Mouse (Mus musculus): ENCODE measurements around the gene Dscam. TPM values are rescaled to one million over a fixed set of nuclear protein-coding genes. Genes with fewer than 3 reads are reported as not detected.

Dscam gene
- polyA plus RNA-seq, 1 experiment from 2014 or later = 0.01 TPM

DNA sequence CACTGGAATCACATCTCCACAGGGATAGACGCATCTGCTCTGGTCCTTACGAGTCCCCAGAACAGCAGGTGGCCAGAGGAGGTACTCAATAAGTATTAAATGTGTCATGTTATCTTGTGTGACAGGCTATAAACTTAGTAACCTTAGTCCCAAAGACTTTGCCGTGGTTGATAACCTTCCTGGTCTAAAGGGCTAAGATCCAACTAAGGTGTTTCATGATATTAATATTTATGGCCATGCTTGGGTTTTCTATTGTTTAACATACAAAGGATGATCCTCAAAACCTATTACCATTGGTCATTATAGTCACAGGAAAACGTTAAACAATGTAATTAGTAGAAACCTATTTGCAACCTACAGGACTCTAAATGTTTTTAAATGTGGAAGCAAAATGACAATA is 545.1 kb downstream of the Dscam start:
- no peaks in the 10 kb centered on the region for H3K79me2 ChIP-seq (ENCODE audit: inconsistent target)
- H3K4me3 ChIP-seq (ENCODE audit: inconsistent target) = no peak overlapping the region
- H3K27ac ChIP-seq = no peak overlapping the region
- H3K36me3 ChIP-seq (ENCODE audit: inconsistent target) = no peaks in the 10 kb centered on the region
- 86% methylated on average over 4 of the region's 4 CpGs for WGBS (ENCODE audit: missing documents)

DNA sequence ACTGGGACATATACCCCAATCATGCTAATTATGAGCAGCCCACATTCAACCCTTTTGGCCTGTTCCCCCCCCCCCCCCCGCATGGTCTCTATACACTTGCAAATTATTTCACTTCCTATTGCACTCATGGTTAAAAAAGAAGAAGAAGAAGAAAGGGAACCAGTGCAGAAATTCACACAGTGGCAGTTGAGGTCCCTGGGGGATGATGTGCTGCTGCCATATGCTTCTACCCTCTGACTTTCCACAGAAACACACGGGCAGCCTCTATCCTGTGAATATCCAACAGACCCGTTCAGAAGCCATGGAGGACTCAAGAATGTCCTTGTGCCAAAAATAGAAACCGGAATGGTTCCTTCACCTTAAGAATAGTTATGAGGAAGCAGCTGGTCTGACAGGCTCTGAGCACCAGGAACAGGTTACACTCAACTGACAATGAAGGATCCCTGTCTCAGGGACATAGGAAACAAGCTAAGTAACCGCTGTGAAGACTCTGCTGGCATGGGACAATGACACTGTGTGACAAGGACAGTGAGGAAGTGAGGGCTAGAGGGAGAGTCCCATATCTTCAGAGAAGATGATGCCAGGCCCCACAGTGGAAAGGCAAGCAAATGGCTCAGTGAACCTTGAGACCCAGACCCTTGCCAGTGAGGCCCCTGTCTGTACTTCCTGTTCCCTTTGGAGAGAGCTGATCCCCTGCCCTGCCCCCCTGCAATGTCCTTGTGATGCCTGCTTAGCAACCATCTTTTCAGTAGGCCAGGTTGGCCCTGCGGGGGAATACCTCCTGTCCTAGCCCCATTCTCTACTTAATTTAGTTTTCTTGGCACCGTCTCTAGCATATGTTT is 545.8 kb downstream of the Dscam start:
- H3K36me3 ChIP-seq (ENCODE audit: inconsistent target) = no peaks in the 10 kb centered on the region
- H3K79me2 ChIP-seq (ENCODE audit: inconsistent target) = no peaks in the 10 kb centered on the region
- H3K4me3 ChIP-seq (ENCODE audit: inconsistent target) = no peak overlapping the region
- no peak overlapping the region for H3K27ac ChIP-seq
- WGBS (ENCODE audit: missing documents) = 31% methylated on average over 7 of the region's 7 CpGs

DNA sequence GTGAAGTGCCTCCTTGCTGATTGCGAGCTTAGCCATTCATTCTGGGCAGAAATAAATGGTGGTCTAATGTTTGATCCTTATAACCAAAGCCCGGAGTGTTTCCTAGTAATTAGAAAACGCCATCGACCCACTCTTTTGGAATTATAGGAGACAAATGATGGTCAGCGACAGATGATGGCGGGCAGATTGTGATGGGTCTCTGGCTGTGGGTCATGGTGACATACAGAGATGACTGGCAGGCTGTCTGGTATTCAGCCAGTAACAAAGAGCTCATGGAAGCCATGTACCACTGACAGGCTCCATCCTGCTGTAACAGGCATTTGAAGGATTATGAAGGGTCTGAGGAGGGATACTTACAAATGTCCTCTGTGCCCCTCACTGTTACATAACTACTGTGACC is 549.7 kb downstream of the Dscam start:
- Histone ChIP-seq H3K36me3 (ENCODE audit: inconsistent target) (no peaks in the 10 kb centered on the region), H3K79me2 (ENCODE audit: inconsistent target) (no peaks in the 10 kb centered on the region), H3K4me3 (ENCODE audit: inconsistent target) (no peak overlapping the region), H3K27ac (no peak overlapping the region)
- WGBS (ENCODE audit: missing documents) = 92% methylated on average over 6 of the region's 6 CpGs

DNA sequence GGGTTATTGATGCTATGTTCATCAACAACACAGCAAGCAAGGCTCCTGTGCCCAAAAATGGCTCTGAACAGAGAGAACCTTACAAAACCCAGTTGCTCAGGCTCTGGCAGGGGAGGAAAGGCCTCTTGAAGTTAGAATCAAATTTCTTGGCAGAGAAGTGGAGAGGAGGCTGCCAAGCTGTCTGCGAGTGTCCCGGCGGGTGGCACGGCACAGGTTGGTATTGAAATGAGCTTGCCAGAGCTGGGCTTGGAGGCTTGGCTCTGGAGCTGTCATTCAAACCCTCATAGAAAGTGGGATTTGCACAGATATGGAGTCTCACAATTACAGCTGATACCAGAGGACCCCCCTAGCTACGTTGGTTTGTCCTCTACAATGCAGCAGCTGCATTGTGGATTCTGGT is 550.1 kb downstream of the Dscam start:
- H3K27ac ChIP-seq = no peak overlapping the region
- no peaks in the 10 kb centered on the region for H3K36me3 ChIP-seq (ENCODE audit: inconsistent target)
- H3K79me2 ChIP-seq (ENCODE audit: inconsistent target) = no peaks in the 10 kb centered on the region
- 91% methylated on average over 5 of the region's 5 CpGs for WGBS (ENCODE audit: missing documents)
- H3K4me3 ChIP-seq (ENCODE audit: inconsistent target) = no peak overlapping the region

DNA sequence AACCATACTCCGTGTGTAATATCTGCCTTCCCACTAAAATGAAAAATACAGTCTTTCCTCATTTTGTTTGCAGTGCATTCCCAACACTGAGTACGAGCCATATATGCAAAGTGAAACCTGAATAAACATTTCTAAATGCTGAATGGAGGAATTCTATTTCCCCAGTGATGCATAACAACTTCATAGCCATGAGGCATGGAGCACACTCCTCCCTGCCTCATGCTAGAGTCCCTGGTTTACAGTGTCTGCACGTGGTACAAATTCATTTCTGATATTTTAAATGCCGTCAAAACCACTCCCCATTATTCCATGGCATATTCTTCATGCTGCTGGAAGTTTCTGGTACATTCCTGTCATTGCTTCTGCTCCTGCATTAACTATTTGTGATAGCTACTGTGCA is 552.8 kb downstream of the Dscam start:
- Histone ChIP-seq H3K4me3 (ENCODE audit: inconsistent target) (no peak overlapping the region), H3K79me2 (ENCODE audit: inconsistent target) (no peaks in the 10 kb centered on the region), H3K27ac (no peak overlapping the region), H3K36me3 (ENCODE audit: inconsistent target) (no peaks in the 10 kb centered on the region)
- 89% methylated on average over 4 of the region's 4 CpGs for WGBS (ENCODE audit: missing documents)

DNA sequence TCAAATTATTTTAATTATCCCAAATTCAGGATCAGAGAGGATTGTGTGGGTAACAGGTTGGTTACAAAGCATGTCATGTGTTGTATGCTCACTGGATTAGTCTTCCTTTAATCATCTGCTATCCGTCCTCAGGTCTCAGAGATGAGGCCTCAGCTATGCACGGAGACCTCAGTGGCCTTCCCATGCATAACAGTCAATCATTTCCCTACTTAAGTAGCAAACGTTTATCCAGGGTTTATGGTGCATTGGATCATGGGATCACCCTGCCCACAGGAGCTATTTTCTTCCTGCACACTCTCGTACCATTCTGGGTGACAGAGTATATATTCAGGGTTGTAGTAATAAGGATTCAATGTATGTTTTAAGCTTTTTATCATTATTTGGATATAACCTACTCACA is 557.3 kb downstream of the Dscam start:
- H3K27ac ChIP-seq = no peak overlapping the region
- no peak overlapping the region for H3K4me3 ChIP-seq (ENCODE audit: inconsistent target)
- 85% methylated on average over 4 of the region's 4 CpGs for WGBS (ENCODE audit: missing documents)
- H3K36me3 ChIP-seq (ENCODE audit: inconsistent target) = no peaks in the 10 kb centered on the region
- no peaks in the 10 kb centered on the region for H3K79me2 ChIP-seq (ENCODE audit: inconsistent target)

DNA sequence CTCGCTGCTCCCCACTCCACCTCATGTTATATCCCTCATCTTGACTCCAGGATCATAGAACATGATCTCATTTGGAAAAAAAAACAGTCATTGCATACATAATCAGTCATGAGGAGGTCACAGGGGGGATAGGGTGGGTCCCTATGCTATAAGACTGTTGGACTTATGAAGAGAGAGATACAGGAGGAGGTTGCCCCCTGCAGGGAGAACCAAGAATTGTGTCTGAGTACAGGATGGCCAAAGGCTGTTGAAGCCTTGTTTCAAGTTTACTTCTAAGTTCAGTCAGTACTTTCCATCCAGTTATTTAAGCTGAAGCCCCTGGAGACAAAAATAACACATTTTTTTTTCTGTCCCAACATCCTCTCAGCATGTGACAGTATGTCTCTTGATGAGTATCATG is 559.7 kb downstream of the Dscam start:
- 90% methylated on average over 1 of the region's 1 CpGs for WGBS (ENCODE audit: missing documents)
- Histone ChIP-seq H3K4me3 (ENCODE audit: inconsistent target) (no peak overlapping the region), H3K36me3 (ENCODE audit: inconsistent target) (no peaks in the 10 kb centered on the region), H3K79me2 (ENCODE audit: inconsistent target) (no peaks in the 10 kb centered on the region), H3K27ac (no peak overlapping the region)

DNA sequence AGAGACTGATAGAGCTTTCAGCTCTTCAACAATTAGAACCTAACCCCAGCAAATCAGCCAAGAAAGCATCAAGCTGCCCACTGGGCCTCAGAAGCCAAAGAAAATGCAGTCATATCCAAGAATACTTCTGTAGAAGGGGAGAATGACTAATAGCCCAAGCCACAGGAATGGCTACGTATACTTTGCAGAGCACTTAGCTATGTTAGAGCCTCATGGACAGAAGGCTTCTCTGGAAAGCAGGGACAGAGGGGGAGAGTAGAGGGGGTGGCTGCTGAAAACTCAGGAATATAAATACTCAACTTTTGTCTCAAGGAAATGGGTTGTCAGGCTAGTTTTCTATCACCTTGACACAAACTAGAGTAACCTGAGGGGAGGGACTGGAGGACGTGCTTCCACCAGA is 568.3 kb downstream of the Dscam start:
- 85% methylated on average over 2 of the region's 2 CpGs for WGBS (ENCODE audit: missing documents)
- no peak overlapping the region for H3K27ac ChIP-seq
- H3K4me3 ChIP-seq (ENCODE audit: inconsistent target) = no peak overlapping the region
- H3K79me2 ChIP-seq (ENCODE audit: inconsistent target) = no peaks in the 10 kb centered on the region
- H3K36me3 ChIP-seq (ENCODE audit: inconsistent target) = no peaks in the 10 kb centered on the region

DNA sequence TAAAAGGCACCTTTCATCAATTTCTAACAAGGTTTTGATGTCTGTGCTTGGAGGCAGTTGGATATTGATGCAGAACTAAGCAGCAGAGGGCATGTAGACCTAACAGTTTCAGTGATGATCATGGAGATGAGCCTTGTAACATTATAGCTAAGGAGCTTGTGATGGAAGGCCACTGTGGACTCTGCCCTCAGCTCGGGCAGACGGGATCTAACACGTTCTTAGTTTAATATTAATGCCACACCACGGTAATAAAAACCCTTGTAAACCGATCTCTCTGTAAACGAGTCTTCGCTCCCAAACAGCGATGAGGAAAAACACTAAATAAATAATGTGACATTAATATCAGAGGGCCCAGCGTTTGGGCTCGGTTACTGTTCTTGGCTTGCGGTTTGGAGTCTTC is 569.8 kb downstream of the Dscam start:
- H3K79me2 ChIP-seq (ENCODE audit: inconsistent target) = no peaks in the 10 kb centered on the region
- WGBS (ENCODE audit: missing documents) = 95% methylated on average over 8 of the region's 11 CpGs
- no peak overlapping the region for H3K27ac ChIP-seq
- H3K4me3 ChIP-seq (ENCODE audit: inconsistent target) = no peak overlapping the region
- H3K36me3 ChIP-seq (ENCODE audit: inconsistent target) = no peaks in the 10 kb centered on the region

DNA sequence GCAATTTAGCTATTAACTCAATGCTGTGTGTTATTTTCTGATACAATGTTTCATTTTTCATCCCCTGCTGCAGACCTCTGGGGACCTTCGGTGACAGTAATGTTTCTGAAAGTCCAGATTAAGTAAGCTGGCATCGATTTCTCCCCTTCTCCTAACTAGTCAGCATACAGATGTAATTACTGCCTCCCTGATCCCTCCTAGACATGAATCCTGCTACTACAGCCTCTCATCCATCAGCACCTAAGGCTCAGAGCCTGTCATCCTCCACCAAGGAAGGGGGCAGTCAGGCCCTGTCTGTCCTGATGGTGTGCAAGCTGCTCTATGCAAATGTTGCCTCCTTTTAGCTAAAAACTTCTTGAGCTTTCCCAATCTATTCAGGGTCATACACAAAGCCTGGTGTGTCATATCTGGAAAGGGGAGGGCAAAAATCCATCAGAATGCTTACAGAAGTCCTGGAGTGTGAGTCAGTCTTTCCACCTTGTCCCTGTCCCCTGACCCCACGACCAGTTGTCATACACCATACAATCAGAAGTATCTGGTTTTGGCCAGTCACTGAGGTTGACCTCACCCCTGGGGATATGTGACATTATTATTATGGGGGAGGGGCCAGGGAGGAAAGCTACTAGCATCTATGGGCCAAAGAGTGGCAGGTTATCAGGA is 571.0 kb downstream of the Dscam start:
- H3K36me3 ChIP-seq (ENCODE audit: inconsistent target) = no peaks in the 10 kb centered on the region
- H3K79me2 ChIP-seq (ENCODE audit: inconsistent target) = no peaks in the 10 kb centered on the region
- H3K27ac ChIP-seq = no peak overlapping the region
- no peak overlapping the region for H3K4me3 ChIP-seq (ENCODE audit: inconsistent target)
- WGBS (ENCODE audit: missing documents) = 81% methylated on average over 3 of the region's 3 CpGs

DNA sequence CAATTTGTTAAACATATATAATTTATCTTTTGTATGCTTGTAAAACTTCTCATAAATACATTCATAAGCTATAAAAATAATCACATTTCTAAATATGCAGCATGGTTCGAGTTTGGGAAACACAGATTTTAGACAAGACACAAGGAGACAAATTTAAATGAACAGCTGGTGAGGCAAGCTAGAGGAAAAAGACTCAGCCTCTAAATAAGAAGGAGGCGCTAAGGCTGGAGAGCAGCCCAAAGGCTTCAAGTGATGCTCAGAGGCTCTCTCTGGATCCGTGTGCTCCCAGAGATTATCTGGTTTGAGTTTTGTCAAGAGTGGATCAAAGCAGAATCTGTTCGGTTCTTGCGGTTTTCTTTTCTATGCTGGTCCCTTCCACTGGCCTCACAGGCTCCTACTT is 594.7 kb downstream of the Dscam start:
- no peak overlapping the region for H3K27ac ChIP-seq
- no peaks in the 10 kb centered on the region for H3K79me2 ChIP-seq (ENCODE audit: inconsistent target)
- 82% methylated on average over 5 of the region's 5 CpGs for WGBS (ENCODE audit: missing documents)
- no peaks in the 10 kb centered on the region for H3K36me3 ChIP-seq (ENCODE audit: inconsistent target)
- H3K4me3 ChIP-seq (ENCODE audit: inconsistent target) = no peak overlapping the region

DNA sequence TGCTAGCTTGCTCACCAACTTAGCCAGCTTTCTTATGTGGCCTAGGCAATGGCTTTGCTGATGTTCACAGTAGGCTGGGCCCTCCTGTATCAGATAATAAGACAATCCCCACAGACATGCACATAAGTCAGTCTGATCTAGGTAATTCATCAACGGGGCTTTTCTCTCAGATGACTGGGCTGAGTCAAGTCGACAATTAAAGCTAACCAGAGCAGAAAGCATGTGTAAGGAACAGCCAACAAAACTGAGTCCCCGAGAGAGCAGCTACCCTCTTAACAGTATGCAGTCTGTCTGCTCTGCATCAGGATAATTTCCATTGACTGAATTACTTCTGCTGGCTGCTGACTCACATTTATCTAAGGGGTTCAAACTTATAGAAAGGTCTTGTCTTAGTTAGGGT is 603.1 kb downstream of the Dscam start:
- H3K79me2 ChIP-seq (ENCODE audit: inconsistent target) = no peaks in the 10 kb centered on the region
- WGBS (ENCODE audit: missing documents) = 92% methylated on average over 3 of the region's 3 CpGs
- H3K36me3 ChIP-seq (ENCODE audit: inconsistent target) = no peaks in the 10 kb centered on the region
- H3K4me3 ChIP-seq (ENCODE audit: inconsistent target) = no peak overlapping the region
- no peak overlapping the region for H3K27ac ChIP-seq

DNA sequence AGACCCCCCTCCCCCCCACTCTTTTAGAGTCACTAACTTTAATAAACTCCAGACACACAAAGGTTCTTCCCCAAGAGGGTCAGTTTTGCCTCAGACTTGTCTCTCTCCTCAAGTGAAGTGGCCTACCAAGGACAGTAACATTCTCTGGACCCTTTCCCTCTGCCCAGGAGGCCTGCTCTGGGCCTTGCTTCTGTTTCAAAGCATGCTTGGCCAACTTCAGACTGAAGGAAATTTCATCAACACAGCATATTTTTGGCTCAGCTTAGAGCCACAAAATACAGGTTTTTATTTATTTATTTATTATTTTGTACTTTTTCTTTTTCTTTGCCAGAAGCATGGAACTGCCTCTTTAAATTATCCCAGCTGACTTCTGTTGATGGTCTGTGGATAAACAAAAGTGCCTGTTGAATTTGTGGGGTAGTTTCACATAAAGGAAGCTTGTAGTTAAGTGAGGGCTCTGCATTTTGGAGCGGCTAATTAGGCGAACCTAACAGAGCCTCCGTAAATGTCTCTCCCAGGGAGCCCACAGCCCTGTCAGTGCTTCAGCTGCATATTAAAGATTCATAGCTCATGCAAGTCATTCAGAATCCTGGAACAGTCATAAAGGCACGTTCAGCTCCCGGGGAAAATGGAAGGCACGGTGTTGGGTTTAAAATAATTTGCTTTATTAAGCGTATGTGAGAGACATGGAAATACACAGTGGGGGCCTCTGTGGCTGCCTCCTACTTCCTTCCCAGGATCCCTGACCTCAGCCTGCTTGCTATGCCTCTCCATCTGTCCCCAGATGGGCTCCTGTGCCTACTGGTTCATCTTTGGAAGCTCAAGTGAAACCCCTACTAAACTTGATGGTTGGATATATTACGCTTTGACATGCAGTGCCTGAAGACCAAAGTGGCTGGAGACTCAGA is 606.9 kb downstream of the Dscam start:
- WGBS (ENCODE audit: missing documents) = 90% methylated on average over 8 of the region's 8 CpGs
- Histone ChIP-seq H3K36me3 (ENCODE audit: inconsistent target) (no peaks in the 10 kb centered on the region), H3K4me3 (ENCODE audit: inconsistent target) (no peak overlapping the region), H3K79me2 (ENCODE audit: inconsistent target) (no peaks in the 10 kb centered on the region), H3K27ac (no peak overlapping the region)

DNA sequence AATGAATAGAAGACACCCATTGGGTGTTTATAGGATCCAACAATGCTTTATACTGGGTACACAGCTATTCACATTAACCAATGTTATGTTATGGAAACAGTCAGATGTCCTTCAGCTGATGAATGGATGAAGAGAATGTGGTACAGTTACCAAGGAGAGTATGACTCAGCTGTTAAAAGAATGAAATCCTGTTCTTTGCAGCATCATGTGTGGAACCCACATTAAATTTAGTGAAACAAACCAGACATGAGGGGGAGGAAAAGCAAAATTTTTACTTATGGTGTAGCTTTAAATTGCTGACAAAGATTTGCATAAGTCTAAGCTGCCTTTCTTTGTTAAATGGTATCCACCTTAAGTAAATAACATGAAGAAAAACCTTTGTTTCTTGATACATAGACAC is 610.8 kb downstream of the Dscam start:
- Histone ChIP-seq H3K4me3 (ENCODE audit: inconsistent target) (no peak overlapping the region), H3K79me2 (ENCODE audit: inconsistent target) (no peaks in the 10 kb centered on the region), H3K36me3 (ENCODE audit: inconsistent target) (no peaks in the 10 kb centered on the region), H3K27ac (no peak overlapping the region)

DNA sequence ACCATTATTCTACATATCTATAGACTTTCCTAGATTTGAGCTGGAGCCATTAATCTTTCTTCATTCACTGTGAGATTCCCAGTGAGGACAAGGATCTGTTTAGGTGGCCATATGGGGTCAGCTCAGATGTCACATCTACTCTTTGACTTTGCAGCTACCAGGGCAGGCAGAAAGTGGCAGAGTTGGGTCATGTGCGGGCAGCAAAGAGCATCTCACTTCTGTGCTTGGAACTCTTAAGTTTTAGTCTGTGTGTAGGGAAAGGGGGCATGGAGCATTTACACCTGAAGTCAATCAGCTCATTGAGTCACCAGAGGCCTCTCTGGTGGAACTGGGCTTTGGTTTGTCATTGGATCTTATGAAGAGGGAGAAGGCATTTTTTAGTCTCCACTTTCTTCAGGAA is 612.2 kb downstream of the Dscam start:
- no peak overlapping the region for H3K4me3 ChIP-seq (ENCODE audit: inconsistent target)
- WGBS (ENCODE audit: missing documents) = 100% methylated on average over 1 of the region's 1 CpGs
- H3K36me3 ChIP-seq (ENCODE audit: inconsistent target) = no peaks in the 10 kb centered on the region
- no peaks in the 10 kb centered on the region for H3K79me2 ChIP-seq (ENCODE audit: inconsistent target)
- H3K27ac ChIP-seq = no peak overlapping the region

All from macrophage (primary cell).